Mouse (Mus musculus): ENCODE data around the gene Igsf21.

Gene Igsf21

DNA sequence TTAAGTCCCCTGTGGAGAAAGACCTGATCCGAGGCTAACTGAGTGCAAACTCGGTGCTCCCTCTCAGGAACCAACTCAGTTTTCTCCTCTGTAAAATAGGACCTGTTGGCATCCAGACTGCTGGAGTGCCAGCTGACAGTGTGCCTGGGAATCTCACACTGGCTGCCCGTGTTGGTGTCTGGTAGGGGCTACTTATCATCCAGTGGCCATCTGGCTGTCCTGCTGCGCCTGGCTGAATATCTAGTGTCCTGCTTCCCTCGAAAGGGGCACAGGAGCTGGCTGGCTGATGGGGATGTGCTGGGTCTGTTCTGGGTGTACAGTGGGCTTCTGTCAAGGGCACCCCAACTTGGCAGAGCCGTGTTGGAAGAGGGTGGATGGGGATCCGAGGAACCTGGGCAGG lies 193.5 kb downstream of the Igsf21 start:
- no peak for DNase-seq (ENCODE audit: low spot score in 2 of 2)

- no peak for DNase-seq (ENCODE audit: low spot score in 2 of 2)
Observed at GRCm38 (mm10) chr4:140052575-140052974, 194.0 kb downstream of the Igsf21 start.

- DNase-seq (ENCODE audit: low spot score in 2 of 2), result no peak
Observed at GRCm38 (mm10) chr4:140047807-140048362, 198.7 kb downstream of the Igsf21 start.

DNA sequence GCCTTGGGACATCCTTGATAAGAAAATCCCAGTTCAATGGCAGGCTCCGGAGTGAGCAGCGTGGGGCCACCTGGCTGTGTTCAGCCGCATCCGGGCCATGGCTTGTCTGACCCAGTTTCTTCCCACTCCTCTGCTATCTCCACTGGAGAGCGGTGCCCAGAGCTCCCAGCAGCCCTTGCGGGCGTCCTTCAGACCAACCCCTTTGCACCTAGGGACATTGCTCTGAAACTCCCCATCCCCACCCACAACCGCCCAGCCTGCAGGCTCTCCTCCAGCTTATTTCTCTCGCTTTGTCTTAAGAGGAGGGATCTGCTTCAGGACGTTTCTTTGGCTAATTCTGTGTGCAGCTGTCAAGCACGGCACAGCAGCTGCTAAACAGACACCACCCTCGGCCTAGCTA lies 202.6 kb downstream of the Igsf21 start:
- DNase-seq (ENCODE audit: low spot score in 2 of 2), result no peak

DNA sequence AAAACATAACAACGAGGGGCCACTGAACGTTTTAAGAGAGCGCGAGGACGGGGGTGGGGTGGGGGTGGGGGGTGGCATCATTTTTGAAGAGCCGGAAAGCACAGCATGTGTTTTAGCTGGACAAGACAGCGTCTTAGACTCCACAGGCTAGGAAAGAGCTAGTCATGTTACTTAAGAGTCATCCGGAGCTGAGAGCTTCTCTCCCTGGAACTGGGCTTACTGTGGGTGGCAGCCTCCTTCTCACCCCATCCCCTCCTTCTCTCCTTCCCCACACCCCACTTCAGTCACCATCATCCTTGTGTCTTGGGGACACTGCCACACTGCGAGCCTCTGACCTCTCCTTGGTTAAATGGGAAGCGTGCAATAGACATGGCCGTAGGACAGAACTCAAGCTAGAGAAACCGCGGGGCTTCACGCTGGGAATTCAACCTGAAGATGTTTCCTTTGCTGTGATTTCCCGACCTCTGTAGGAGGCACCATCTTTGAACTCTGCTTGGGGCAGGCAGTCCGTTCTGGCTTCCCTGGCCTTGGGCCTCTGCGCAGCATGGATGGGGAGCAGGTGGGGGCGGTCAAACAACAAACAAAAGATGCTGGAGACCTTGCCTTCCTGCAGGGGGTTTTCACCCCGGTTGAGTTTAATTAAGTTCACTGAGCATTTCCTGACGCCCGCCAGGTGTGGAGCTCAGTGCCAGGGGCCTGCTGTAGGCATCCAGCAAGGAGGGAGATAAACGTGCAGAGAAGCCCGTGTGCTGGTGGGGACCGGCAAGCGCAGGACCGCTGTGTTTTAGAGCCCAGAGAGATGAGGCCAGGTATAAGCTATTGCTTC lies 207.8 kb downstream of the Igsf21 start:
- DNase-seq (ENCODE audit: low spot score in 2 of 2), result no peak

GRCm38 (mm10) chr4:140037784-140038387 lies 208.7 kb downstream of the Igsf21 start:
- DNase-seq (ENCODE audit: low spot score in 2 of 2), result no peak

- DNase-seq (ENCODE audit: low spot score in 2 of 2), result no peak
Observed at GRCm38 (mm10) chr4:140035232-140035631, 211.4 kb downstream of the Igsf21 start.

- peak; percentile 30 to 78 for DNase-seq (ENCODE audit: low spot score in 2 of 2)
Observed at GRCm38 (mm10) chr4:140033394-140033793, 213.2 kb downstream of the Igsf21 start.

- DNase-seq (ENCODE audit: low spot score in 2 of 2), result no peak
Observed at GRCm38 (mm10) chr4:140030415-140030814, 216.2 kb downstream of the Igsf21 start.

GRCm38 (mm10) chr4:140030040-140030386 lies 216.6 kb downstream of the Igsf21 start:
- no peak for DNase-seq (ENCODE audit: low spot score in 2 of 2)

DNA sequence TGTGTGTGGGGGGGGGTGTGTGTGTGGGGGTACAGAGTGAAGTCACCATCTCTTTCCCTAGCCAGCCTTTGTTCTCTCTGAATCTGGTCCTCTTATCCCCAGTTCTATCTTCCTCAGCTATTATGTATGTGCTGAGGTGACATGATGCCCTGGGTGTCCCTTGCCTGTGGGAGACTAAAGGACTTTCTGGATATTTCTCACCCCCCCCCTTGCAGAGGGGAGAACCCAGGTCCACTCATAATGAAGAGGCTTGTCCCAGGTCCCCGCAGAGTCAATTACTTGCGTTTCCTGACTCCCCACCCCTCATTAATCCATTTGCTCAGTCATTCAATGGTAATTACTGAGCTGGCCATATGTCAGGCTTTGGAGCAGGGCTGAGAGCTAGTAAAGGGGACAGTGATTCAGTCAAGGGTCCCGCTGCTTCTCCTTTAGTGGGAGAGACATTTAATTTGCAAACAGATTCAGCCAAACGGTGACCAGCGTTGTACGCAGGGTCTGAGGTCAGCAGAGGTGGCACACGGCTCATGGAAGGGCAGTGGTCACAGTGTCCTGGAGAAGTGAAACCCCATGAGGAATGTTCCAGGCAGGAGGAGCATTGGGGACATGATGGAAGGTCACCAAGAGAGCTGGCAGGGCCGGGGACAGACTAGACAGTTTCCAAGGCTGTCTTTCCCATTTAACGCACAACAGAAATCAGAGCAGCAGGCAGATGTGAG lies 217.1 kb downstream of the Igsf21 start:
- no peak for DNase-seq (ENCODE audit: low spot score in 2 of 2)

GRCm38 (mm10) chr4:140023833-140024232 lies 222.8 kb downstream of the Igsf21 start:
- DNase-seq (ENCODE audit: low spot score in 2 of 2), result no peak

- DNase-seq (ENCODE audit: low spot score in 2 of 2), result no peak
Observed at GRCm38 (mm10) chr4:140015916-140016315, 230.7 kb downstream of the Igsf21 start.

DNA sequence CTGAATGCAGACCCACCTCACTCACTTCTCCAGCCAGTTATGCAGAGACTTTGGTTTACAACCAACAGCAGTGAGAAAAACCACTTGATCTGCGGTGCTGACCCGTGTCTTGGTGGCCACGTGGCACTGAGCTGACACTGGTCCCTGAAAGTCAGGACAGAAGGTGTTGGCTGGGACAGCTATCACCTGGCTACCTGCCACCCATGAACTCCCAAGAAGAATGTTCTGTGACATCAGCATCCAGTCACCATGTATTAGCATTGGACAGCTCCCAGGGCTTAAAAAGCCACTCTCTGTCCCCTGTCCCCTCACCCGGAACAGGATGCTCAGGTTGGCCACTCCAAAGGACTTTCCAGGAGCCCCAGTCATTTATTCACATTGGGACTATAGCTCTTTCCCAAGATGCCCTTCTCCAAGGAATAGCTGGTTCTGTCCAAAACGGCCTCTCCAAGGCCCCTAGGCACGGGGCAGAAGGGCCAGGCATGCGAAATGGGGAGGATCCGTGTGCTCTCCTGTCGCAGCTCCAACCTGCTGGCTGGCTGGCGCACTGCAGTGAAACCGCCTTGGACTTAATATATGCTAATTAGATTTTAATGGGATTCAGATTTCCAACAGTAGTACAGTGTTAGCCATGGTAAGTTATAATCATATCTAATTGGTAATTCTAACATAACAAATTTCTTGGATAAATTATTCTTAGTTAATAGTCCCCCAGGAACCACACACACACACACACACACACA lies 235.7 kb downstream of the Igsf21 start:
- DNase-seq (ENCODE audit: low spot score in 2 of 2), result no peak

DNA sequence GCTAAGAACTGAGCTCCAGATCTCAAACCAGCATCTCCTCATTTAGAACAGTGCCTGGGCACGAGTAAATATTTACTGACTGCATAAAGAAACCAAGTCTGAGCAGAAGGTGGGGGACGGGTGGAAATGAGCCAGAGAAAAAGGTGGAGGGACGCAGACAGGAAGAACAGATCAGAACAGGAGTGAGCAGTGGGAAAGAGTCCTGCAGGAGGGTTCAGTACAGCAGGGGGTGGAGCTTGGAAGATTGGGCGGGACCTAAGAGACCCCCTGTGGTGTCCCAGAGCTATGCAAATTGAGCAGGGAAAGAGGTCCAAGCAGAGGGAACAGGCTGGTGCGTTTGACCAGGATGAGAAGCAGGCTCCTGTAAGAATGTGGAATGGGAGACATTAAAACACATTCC lies 241.7 kb downstream of the Igsf21 start:
- DNase-seq (ENCODE audit: low spot score in 2 of 2), result no peak

- DNase-seq (ENCODE audit: low spot score in 2 of 2), result no peak
Observed at GRCm38 (mm10) chr4:140004170-140004569, 242.4 kb downstream of the Igsf21 start.

DNA sequence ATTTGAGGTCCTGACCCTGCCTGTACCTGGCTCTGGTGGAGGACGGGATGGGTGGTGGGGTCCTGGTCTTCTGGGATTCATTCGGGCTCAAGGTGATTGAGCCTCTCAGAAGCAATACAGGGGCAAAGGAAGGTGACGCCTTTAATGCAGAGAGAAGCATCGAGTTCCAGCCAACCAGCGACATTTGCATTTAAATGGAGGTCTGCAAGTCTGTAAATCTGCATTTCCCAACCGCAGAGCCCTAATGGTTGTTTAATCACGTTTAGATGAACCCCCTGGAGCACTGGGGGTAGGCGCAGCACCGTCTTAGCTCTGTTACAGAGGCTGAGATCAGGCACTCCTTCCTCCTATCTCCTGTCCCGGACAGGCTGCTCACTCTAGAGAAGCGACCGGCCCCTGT lies 244.5 kb downstream of the Igsf21 start:
- DNase-seq (ENCODE audit: low spot score in 2 of 2), result no peak

DNA sequence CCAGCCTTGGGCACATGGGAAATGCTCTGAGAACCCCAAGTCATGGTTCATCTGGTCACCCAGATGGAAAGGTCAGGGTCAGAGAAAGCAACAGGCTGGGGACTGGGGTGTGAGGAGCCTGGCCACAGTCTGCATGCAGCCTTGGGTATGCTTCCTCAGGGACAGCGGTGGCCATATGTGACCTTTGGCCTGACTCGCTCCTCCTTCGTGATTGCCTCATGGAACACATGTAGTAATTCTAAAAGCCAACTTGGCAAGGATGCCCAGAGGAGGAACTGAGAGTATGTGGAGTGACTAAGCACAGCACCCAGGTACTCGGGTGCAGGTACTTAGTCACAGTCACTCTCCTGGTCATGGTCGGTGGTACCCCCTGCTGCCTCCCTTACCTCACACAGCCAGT lies 245.7 kb downstream of the Igsf21 start:
- no peak for DNase-seq (ENCODE audit: low spot score in 2 of 2)

DNA sequence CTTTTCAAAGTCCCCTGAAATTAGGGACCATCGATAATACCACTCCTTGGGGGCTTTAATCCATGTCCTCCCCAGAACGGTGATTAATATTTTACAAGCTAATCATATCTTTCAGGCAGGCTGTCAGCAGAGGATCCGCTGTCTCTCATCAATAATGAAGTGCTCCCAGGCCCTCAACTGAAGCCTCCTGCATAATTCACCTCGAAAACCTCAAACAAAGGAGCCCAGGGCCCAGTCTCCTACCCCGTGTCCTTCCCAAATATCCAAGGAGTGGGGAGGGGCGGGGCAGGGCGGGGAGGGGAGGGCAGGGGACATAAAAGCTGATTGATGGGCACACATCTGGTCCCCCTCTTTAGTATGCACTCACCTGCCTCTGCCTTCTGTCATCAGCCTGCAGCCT lies 247.6 kb downstream of the Igsf21 start:
- DNase-seq (ENCODE audit: low spot score in 2 of 2), result no peak

DNA sequence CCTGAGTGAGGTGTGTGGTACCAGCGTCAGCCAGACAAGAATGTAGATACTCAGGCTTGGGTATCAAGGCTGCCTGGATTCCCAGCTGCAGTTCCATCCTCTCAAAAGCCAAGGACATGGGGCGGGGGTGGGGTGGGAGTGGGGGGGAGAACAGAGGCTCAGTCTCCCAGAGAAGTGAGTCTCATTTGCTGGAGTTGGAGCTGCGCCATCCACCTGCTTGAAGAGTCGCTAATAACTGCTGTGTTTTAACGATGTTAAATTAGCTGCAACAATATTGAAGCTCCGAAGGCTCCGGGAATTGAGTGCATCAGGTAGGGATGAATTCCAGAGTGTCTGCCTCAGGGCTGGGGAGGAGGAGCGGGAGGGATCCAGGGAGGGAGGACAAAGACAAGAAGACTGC lies 250.9 kb downstream of the Igsf21 start:
- no peak for DNase-seq (ENCODE audit: low spot score in 2 of 2)

GRCm38 (mm10) chr4:139993111-139993755 lies 253.4 kb downstream of the Igsf21 start:
- no peak for DNase-seq (ENCODE audit: low spot score in 2 of 2)

Measured in spleen, postnatal 4 days (tissue).